Mouse (Mus musculus): ENCODE results near the gene Lrp2bp.

Gene Lrp2bp

DNA sequence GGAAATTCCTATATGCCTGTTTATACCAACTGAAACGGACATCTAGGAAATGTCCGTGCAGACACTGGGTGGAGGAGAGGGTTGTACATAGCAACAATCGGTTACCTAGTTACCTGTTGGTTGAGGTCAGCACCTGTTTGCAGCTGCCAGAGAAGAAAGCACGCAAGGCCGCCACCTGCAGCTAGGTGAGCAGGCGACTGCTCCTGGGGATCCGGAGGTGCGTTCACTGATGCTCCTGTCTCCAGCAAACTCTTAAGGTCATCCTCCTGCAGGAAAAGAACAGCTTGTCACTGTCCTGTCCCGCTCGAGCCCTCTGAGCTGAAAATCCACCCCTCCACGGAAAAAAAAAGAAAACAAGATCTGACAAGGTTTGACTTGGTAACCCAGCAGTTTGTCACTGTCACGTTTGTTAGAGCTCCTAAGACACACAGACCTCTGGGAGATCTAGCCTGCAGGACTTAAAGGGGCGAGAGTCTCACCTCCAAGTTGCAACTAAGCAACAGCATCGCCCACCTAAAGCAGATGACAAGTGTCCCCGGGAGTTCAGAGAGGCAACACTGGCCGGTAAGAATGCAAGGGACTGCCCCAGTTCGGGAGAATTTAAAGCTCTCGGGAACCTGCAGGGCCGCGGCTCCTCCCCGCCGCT is at the start of gene Lrp2bp:
Lrp2bp (plus strand) TSS at position 166 of the 646 bp plus-strand sequence.
- DNase-seq (ENCODE audit: low read depth, low spot score), result no peak

GRCm38 (mm10) chr8:45950622-45951021 is 48.5 kb upstream of the Lrp2bp start:
- no peak for DNase-seq (ENCODE audit: low read depth, low spot score)

- no peak for DNase-seq (ENCODE audit: low read depth, low spot score)
Measured at GRCm38 (mm10) chr8:45970894-45971293, 28.2 kb upstream of the Lrp2bp start.

DNA sequence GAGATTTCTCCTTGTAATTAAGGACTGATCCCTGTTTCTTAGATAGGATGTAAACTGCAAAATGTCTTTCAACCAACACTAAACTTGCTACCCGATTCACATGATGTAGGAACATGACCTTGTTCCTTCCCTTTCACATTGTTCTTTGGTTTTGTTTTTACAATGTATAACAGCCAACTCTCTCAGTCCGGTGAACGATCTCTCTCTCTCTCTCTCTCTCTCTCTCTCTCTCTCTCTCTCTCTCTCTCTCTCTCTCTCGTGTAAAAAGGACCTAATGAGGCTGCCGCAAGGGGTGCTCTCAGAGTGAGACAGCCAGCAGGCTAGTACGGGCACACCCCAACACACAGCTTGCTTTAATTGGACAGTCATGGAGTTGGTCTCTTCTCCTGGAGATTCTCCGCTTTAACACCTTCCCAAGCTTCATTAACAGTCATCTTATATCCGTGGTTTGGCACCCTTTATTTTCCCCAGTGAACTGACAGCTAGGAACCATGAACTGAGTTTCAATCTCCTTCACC is 25.1 kb upstream of the Lrp2bp start:
- DNase-seq (ENCODE audit: low read depth, low spot score), result no peak

- peak; percentile 99 for DNase-seq (ENCODE audit: low read depth, low spot score)
Measured at GRCm38 (mm10) chr8:45975126-45975836, 23.8 kb upstream of the Lrp2bp start, which contains the start of the genes 1700029J07Rik and Ufsp2. Gene 1700029J07Rik, minus strand, starts transcription at chr8:45975252. Gene Ufsp2, plus strand, starts transcription at chr8:45975528.

DNA sequence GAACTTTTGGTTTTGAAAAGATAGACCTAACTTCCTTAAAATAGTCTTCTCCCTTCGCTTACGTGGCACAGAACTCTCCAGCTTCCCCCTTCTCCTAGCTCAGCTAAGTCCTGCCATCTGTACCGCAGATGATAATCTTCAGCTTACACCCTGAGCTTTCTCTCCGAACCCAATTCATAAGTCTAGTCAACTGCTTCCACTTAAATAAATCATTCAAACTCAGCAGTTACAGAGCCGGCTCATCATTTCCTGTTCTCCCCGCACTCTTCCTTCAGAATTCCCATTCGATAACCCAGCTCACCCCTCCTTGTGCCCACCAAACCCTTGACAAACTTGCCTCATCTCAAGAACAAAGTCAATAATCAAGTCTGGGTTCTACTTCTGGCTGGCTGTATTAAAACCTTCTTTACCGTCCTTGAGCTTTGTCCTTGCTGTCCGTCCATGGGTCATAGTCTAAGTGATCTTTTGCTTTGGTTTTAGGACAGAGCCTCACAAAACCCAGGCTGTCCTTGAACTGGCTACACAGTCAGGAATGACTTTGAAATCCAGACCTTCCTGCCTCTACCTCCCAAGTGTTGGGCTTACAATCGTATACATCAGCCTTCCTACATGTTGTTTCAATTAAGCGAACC is 23.1 kb upstream of the Lrp2bp start:
- DNase-seq (ENCODE audit: low read depth, low spot score), result no peak

- no peak for DNase-seq (ENCODE audit: low read depth, low spot score)
Measured at GRCm38 (mm10) chr8:45986665-45987064, 12.4 kb upstream of the Lrp2bp start.

DNA sequence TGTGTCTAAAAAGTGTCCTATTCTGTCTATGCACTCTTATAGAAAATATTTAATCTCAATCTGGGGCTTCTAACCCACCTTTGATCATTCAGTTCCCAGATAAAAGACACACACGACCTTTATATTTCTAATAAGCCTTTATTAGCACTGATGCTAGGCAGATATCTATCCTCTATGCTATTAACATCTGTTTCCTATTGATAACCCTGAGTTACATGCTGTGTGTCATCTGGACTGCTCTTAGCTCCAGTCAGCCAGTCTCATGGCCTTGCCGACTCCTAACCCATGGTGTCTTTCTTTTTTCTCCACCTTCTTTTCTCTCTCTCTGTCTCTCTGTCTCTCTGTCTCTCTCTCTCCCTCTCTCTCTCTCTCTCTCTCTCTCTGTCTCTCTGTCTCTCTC is 10.9 kb upstream of the Lrp2bp start:
- DNase-seq (ENCODE audit: low read depth, low spot score), result no peak

DNA sequence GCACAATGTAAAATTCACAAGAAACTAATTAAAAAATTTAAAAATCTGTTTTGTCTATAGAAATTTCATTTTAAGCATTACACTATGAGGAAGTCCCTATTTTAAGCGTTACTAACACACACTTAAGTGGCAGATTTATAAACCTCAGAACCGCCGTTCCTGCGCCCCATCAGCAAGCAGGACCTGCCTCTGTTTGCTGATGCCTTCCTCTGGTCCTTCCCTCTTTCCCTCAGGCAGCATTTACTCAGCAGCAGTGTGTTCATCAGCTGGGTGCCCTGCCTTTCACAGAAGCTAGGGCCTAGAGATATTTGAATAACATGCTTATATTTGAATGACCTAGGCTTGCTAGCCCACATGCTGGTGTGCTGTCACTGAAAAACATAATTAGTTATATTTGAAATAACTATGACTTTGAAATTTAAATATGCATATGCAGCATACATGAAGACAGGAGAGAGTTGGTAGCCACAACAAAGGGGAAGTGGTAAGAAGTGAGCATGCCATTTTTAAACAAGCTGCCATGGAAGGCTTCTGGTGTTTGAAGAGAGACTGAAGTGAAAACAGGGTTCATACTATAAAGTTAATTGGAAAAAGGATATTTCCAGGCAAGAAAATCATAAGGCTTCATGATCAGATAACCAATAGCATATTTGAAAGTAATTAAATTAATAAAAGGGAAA is 8.3 kb upstream of the Lrp2bp start:
- no peak for DNase-seq (ENCODE audit: low read depth, low spot score)

DNA sequence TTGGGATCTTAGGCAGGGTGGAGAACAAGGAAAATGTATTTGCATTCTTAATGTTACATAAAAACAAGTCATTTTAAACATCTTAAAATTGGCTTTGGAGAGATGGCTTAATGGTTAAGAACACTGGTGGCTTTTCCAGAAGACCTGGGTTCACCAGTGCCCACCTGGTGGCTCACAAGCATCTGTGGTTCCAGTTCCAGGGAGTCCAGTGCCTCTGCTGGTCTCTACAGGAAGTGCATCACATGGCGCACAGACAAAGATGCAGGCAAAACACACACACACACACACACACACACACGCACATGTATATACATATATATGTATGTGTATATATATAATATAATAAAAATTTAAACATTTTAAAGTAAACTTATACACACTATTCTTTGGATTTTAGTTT is 5.0 kb upstream of the Lrp2bp start:
- DNase-seq (ENCODE audit: low read depth, low spot score), result no peak

DNA sequence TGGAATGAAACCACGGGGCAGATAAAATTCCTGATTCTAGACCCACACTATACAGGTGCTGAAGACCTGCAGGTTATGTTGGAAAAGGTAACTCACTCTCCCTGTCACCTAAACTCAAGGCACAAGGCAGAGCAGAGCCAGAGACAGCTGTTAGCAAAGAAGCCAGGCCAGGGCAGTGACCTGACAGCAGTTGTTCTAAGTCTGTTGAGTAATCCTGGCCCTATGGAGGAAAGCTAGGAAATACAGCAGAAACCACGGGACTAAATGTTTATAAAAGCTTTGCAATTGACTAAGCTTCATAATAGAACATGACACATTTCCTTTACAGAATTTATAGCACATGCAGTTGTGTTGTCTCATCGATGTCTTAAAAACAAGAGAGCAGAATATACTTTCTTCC is 3.5 kb upstream of the Lrp2bp start:
- no peak for DNase-seq (ENCODE audit: low read depth, low spot score)

- DNase-seq (ENCODE audit: low read depth, low spot score), result no peak
Measured at GRCm38 (mm10) chr8:45998228-45998627, 875 bp upstream of the Lrp2bp start.

GRCm38 (mm10) chr8:45999784-46000705 is 942 bp downstream of the Lrp2bp start:
- DNase-seq (ENCODE audit: low read depth, low spot score), result peak; percentile 99

DNA sequence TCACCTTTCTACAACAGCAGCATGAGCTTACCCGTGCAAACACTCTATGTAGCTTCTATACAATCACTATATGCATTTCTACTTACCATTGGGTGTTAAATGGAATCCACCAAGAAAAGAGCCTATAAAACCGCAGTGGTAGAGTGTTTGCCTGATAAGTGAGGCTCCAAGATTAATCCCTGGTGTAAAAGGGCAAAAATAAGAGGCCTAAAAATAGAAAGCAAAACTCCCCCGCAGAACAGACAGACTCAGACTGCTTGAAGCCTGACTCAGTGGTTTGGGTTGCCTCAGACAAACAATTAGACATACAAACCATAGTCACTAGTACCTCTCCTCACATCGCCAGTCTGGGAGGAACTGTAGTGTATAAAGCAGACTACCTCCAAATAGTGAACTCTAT is 6.5 kb downstream of the Lrp2bp start, which contains the start of gene Ankrd37:
Ankrd37 (minus strand) TSS at position 112 of the 400 bp plus-strand sequence.
- no peak for DNase-seq (ENCODE audit: low read depth, low spot score)

- DNase-seq (ENCODE audit: low read depth, low spot score), result no peak
Measured at GRCm38 (mm10) chr8:46007050-46007672, 8.1 kb downstream of the Lrp2bp start.

DNA sequence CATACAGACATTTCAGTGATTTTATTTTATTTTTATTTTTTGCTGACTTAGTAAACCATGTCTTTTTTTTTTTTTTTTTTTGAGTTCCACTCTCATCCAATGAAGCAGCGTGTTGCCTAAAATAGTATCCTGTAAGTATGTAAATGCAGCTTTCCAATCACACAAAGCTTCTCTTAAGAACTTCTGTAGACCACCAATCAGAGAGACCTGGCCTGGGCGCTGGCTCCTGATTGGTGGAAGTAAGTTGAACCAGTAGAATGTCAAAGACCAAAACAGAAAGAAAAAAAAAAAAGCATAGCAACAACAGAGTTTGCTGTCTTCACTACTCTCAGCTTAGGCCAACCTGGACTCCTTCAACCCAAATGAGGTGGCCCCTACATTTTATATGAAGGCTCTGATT is 11.2 kb downstream of the Lrp2bp start:
- DNase-seq (ENCODE audit: low read depth, low spot score), result peak; percentile 17

- peak; percentile 15 for DNase-seq (ENCODE audit: low read depth, low spot score)
Measured at GRCm38 (mm10) chr8:46010746-46011680, 11.9 kb downstream of the Lrp2bp start.

- DNase-seq (ENCODE audit: low read depth, low spot score), result no peak
Measured at GRCm38 (mm10) chr8:46022203-46022602, 23.1 kb downstream of the Lrp2bp start.

DNA sequence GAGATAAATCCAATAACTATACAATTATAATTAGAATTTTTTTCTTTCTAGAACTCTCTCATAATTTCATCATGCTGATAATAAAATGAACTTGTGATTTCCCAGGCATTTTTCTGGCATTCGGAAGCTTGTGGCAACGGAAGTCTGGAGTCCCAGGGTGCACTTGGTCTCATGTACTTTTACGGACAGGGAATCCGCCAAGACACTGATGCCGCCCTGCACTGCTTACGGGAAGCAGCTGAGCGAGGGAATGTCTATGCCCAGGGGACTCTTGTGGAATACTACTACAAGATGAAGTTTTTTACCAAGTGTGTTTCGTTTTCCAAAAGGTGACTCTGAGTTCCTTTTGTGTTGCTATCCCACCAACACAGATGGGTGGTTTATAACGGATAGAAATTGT is 23.7 kb downstream of the Lrp2bp start:
- DNase-seq (ENCODE audit: low read depth, low spot score), result no peak
